Mouse (Mus musculus) fibroblast of lung, adult 2 months (primary cell): Measurements from ENCODE around the gene Ttc21b.
"Not testable (repeated sequence)": the region's sequence is repeated elsewhere in the genome, so short reads cannot be mapped to it uniquely, and the experiment has no call there.

Source experiments
- DNase-seq: peaks from one replicate; pipeline ENCODE4 v3.0.0-alpha.2; 2011; ENCODE audit warnings: low read depth

The Ttc21b gene

DNA sequence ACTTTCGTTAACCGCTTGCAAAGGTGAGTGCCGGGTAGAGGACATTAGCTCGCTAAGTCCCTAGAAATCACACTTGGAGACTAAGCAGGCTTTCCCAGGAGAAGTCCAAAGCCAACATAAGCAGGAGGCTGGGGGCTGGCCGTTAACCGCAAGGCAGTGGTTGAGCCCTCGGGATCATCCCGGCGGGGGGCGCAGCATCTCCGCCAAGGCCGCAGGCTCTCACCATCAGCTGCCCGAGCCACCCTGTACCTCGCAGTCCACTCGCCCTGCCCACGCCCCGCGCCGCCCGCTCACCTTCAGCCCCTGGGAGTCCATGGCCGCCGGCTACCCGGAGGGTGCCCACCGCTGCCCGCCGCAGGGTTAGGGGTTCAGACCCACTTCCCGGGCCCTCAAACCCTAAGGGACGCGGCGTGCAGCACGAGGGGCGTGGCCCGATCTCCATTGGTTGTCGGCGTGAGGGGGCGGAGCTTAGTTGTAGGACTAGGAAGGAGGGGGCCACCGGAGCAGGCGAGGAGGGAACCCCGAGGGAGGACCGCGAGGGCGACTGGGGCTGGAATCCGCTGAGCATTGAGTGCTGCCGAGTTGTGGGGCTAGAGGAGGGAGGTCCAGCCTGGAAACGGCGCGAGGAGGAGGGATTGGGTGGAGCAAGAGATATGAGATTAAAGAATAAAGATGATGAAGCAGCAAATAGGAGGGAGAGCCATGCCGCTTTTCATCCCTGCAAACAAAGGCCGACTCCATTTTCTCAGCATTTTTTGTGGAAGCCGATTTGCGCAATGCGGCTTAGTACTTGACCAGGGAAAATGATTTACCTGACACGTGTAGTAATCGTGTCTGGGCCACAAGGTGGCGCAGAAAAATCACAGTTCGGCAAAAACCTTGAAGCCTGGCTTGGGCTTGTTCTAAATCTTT lies at the start of gene Ttc21b:
TSS of gene Ttc21b (minus strand) at position 398 of the 912 bp plus-strand sequence.
- peak; percentile 88 for DNase-seq

DNA sequence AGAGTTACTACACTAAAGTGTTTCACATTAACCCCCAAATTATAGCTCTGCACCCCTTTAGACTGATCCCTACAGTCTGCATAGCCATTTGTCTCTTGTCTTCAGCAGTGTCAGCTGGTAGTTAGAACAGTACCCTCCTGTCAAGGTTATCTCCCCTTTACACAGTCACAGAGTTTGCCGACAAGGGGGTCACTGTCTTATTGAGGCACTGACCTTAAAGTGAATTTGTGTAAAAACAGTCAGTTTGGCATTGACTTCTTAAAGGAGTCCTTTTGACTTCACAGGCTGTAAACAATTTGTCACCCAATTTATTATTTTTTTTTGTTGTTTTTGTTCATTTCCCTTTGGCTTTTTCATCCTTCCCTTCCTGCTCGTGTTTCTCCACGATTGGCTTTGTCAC lies 16.1 kb upstream of the Ttc21b start:
- DNase-seq, result no peak

DNA sequence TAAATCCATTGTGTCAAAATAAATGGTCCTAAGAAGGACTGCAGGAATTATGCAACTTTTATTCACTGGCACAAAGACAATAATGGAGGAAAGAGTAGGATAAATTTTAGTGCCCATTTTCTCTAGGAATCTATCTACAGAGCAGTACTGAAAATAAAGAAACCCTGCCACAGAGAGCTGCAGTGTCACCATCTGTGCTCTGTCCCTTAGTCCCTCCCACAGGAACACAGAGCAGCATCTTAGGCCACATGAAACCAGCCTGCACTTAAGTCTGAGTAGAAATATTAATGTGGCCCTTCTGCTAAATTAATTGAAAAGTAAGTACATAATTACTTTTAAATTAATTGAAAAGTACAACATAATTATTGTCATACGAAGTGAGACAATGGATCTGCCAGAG lies 12.4 kb downstream of the Ttc21b start:
- no peak for DNase-seq

DNA sequence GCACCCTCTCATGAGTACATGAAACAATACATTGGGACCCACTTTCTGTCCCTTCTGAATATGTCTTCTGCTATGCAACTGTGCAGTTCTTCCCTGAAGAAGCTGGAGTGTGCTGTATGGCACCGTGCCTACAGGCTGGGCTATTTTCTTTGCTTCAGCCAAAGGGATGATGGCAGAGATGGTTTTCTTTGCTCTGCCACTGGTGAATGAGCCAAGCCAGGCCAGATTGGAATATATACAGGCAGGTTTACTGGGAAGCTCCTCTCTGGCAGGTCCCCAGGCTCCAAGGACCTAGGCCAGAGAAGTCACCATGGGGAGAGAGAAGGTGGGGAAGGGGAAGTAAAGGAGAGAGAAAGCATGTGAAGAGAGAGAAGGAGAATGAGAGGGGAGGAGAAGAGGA lies 16.1 kb downstream of the Ttc21b start:
- no peak for DNase-seq

DNA sequence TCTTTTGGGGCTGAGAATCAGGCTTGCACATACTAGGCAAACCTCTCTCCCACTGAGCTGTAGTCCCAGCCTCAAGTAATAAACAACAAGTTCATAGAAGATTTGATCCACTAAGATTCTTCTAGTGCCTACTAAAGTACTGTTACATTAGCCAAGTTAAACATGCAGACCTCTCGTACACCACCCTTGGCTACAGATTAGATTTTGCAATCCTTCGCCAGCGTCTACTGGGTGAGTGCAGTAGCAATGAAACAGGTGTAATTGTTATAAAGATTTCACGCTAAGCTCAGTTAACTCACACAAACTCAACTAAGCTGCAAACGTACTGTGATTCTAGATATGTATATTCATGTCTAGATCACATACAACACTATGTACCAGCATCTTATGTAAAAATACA lies 17.5 kb downstream of the Ttc21b start:
- DNase-seq, result no peak

DNA sequence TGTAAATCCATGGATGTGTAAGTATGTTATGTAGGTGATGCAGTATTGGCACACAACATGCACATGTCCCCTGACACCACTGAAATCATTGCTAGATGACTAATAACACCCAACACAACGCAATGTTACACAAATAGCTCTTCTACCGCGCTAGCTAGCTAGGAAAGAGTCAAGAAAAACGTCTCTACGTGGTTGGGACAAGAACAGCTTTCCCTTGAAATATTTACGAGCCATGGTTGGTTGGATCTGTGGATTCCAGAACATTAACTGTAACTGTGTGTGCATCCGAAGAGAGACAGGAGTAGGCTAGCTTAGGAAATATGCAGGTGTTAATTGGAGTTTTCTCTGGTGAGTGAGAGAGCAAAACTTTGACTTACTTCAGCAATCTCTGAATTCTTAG lies 35.5 kb downstream of the Ttc21b start:
- DNase-seq, result no peak

DNA sequence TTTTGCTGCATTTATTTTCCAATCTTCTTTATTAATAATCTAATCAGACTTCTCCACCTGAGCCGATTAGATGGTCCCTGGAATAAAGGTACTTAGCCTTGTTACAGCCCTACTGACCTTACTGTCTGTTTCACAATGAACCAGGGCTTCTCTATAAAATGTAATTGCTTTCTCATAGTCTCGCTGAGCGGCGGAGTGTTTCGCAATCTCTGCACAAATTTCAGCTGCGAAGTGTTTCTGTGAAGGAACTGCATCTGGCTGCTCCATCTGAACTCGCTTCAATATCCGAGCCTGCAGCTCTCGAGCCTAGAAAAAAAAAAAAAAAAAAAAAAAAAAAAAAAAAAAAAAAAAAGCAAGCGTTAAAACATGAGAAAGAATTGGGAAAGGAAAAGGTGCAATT lies 46.5 kb downstream of the Ttc21b start:
- no peak for DNase-seq

DNA sequence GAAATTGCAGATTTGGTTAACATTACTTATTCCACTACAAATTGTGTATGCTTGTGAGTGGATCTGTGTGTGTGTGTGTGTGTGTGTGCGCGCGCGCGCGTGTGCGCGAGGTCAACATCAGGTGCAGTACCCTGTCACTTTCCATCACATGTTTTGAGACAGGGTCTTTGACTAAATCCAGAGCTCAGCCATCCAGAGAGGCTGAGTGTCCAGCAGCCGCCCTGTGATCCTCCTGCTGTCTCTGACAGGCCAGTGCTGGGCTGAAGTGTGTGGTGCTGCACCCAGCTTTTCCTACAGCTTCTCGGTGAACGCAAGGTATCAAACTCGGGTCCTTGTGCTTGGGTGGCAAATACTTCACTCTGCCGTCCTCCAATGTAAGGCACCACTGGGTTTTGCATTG lies 47.1 kb downstream of the Ttc21b start:
- DNase-seq, result no peak

DNA sequence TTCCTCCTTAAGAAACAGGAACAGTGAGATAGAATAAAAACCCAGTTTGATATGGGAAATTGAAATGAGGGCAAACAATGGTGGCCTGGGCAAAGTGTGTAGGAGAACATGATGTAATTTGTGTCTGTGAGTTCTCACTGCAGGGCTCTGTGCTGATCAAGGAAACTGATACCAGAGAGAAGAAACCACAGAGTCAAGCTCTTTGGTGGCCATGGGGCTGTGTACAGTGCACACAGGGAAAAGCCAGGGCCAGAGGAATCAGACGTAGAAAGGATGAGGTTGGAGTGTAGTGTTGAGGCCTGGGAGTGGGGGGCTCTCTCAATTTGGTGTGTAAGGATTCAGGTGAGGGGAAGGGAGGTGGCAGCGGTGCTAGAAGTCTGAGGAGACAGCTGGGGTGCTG lies 49.6 kb downstream of the Ttc21b start:
- DNase-seq, result no peak

DNA sequence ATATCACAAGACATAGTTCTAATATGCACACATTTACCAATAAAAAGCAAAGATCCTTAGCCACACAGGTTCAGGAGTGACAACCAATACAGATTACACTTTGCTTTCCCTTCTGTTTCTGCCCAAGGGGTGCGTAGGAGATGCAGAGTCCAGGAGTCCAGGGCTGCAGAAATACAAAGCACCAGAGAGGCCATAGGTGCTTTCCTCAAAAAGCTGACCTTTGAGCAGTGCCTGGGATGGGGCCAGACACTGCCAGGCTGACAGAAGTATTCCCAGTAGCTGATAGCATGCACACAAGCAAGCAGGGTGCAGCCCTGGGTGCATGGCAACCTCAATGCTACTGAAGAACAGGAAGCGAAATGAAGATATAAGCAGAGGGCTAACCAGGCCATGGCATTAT lies 52.2 kb downstream of the Ttc21b start:
- DNase-seq, result no peak

DNA sequence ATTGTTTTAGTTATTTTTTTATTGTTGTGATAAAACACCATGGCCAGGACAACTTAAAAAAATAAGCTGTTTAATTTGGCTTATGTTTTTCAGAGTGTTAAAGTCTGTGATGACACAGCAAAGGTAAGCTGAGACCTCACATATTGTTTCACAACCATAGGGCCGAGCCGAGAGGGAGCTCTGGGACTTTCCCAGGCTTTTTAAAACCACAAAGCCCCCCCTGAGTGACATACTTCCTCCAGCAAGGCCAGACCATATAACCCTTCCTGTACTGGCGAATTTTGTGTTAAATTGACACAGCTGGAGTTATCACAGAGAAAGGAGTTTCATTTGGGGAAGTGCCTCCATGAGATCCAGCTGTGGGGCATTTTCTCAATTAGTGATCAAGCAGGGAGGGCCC lies 56.2 kb downstream of the Ttc21b start:
- DNase-seq, result no peak

DNA sequence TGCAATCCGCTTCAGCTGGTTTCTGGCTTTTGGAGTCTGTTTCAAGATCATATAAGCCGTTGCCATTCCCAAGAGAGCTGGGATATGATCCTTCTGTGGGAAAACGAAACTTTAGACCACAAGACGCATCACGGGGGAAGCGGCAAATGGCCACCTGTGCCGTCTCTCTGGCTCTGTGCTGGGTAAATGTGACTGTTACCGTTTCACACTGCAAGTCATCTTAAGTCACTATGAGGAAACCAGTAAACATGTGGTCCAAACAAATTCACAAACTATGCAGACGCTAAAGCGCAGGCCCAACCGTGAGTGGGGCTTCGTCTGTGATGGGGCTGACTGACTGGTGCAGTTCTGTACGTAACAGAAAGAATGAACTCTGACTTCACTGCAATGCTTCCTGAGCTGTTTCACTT lies 64.7 kb downstream of the Ttc21b start:
- DNase-seq, result no peak

DNA sequence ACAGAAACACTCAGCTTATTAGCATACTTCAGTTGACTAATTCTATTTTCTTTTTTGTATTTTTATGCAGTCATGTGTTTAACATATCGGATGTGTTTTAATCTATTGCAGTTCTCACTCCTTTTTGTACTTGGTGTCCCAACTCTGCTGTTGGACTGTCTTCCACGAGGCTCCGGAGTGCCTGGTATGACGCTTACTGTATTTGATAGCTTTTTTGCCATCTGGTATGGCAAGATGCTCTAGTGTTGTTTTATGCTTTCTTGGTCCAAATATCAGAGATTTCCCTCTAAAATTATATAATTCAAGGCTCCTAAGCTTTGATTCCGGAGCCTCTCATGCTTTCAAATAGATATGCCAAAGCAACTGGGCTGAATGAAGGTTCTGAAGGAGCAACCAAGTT lies 66.3 kb downstream of the Ttc21b start:
- no peak for DNase-seq

DNA sequence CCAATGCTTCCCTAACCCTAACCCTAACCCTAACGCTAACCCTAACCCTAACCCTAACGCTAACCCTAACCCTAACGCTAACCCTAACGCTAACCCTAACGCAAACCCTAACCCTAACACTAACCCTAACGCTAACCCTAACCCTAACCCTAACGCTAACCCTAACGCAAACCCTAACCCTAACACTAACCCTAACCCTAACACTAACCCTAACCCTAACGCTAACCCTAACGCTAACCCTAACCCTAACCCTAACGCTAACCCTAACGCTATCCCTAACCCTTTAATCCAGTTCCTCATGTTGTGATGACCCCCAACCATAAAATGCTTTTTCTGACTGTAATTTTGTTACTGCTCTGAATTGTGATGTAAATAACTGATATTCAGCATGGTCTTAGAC lies 67.2 kb downstream of the Ttc21b start:
- DNase-seq, result not testable (repeated sequence)

DNA sequence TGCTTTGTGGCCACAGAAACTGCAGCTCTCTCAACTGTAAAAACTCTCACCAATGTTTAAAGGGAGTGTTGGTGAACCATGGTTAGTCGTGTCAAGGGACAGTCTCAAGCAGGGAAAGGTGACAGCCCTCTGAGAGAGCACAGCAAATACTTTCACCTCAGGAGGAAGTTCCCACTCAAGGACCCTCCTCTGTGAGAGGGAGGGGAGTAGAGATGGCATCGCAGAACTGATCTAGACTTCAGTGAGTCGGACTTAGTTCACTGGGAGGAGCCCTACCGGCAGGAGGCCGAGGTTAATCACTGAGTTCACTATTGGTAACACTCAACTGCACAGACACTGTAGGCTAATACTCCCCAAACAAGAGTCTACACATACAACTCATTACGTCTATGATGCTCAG lies 68.9 kb downstream of the Ttc21b start:
- DNase-seq, result no peak

DNA sequence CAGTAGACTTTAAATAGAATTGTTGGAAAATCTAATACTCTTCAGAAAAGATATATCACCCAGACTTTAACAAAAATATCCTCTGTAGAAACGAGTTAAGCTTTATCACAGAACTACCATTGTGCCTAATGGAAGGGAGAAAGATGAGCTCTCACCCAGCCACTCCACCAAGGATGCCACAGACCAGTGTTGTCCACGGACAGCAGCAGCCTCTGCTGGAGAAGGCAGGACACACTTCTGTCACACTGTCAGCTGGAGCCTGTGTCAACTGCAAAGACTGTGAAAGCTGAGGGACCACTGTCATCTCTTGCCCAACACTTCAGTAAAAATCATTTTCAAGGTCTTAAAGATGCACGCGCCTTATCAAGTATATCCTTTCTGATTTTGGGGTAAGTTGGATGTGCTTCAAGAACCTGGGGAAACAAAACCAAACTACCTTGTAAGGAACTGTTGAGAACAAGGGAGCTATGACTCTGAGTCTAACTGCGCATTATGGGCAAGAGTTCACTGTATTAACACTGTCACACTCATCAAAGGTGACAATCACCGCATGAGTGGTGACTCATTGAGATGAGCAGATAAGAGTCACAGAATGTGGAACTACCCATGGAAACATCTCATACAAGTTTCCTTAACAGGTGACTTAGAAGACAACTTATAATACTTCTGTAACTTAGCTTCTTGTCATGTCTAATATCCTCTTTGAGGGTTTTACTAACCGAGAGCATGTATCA lies 71.8 kb downstream of the Ttc21b start:
- DNase-seq, result no peak

DNA sequence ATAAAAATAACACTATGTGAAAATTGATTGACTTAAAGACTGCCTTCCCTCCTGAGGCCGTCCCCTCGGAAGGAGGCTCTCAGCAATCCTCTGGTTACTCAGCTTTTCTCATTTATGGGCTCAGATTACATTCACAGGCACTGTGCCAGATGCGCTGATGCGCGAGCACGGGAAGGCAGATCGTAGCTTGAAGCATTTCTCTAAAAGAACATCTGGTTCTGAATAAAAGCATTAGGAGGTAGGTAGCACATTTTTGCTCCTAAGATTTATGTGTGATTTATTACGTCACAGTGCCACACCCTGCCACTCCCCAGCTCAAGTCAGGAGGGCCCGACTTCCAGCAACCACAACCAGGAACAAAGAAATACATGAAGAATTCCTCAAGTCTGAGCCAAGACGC lies 76.1 kb downstream of the Ttc21b start:
- DNase-seq, result peak; percentile 50

DNA sequence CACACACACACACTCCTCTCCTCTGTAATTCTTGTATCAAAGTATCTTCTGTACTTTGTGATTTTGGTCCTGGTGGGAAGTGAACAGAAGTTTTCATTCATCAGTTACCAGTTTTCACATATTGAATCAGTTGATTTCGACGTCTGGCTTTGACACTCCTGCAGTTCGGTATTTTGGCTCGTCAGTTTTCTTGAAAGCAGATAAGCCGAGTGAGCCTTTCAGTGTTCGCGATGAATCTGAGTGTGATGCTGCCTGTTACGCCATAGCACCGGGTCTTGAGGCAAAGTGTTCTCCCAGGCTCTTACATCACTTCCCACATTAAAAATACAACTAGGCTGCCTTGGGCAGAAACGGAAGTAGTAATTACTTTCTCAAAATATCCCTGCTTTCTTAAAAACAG lies 76.6 kb downstream of the Ttc21b start:
- peak; percentile 25 for DNase-seq

DNA sequence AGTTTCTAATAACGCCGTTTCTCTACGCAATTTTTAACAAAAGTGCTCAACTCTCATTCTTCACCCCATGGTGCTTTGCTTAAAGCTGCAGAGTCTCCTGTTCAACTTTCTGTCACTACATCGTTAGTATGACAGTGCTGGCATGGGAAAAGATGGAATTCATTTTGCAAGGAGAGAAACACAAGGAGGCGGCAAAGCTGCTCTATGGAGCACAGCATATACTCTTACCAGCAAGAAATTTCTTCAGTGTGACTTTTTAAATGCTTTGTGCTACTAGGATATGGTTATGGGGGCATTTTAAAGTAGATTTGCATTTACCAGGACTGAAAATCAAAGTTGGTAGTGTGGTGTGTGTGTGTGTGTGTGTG lies 77.6 kb downstream of the Ttc21b start:
- no peak for DNase-seq

DNA sequence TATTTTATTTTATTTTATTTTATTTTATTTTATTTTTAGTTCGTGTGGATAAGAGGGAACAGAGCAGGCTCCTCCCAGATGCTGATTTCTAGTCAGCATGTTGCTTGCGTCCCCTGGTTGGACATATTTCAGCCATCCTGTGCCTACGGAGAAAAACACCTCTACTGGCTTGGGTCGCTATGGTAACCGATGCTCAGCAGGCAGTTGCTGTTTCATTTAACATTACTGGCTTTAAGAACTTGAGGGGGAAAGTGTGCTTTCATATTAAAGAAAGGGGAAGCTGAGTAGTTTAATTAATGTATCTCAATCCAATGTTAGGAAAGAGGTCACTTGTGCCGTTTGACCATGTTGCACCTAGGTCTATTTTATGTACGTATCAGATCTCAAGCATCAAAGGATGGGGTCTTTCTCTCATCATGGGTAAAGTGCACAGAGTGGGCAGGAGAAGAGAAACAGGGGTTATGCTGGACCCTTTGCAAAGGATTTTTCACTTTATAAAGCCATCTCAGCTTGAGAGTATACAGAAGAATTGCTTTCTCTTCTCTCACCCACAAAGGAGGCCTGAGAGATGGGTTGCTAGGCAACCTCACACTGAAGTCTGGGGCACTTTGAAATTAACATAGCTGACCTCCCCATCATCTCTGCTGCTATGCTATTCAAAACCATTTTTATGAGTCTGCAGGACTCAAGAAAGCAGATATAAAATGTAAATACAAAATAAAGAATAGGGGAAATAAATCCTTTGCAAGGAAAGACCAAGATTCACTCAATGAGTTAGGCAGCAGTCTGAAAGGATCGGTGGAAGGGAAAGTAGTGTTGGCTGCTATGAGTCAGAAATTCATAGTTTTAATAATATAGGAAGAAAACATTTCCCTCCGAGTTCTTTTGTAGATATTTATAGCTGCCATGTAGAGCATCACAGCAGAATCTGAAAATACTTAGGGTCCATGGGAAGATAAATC lies 78.2 kb downstream of the Ttc21b start:
- no peak for DNase-seq

DNA sequence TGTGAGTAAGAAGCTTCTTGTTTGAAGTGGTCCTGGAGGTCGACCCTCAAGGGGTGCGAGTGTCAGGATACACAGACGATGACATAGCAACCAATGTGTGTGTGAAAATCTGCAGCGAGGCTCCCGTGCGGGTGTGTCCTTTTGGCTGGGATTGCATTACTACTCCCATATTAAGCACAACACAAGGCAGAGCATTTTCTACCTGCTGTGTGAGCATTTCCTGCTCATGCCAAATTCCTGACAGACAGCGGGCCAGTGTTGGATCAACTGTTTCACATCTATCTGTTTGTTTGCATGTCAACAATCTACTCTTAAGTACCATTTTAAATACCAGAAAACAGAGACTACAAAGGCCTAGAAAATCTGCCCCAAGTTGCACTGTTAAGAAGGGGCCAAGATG lies 79.4 kb downstream of the Ttc21b start:
- no peak for DNase-seq

DNA sequence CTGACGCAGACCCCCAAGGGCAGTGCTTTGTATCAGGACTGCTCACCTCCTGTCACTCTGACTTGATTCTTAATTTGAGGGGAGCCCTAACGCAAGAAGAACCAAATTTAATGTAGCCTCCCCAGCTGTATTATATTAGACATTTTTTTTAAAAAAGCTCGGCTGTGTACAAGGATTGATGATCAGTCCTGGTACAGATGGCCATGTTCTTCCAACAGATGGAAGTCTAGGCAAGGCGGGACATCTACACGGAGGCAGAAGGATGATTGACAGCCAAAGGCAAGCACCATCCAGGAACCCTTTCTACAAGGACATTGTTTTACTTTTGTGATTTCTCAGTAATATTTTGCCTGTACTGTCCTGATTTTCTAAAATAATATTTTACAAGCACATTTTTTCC lies 83.3 kb downstream of the Ttc21b start:
- no peak for DNase-seq
